In genomic region chr7:75870551-75870950, GRCm38 (mm10) we compare ENCODE assay signal across 26 mouse cellular contexts. TPM values are rescaled to one million over a fixed set of nuclear protein-coding genes. Genes with fewer than 3 reads are reported as not detected.
A peak's percentile ranks its signal among the peaks of the same experiment; 100 is the strongest.
DNase-seq lines count a peak whose midpoint lies in the region; ATAC-seq lines count a peak whose summit lies in the region.
"Had no signal": no experiment of that assay in that cellular context is flagged by ENCODE, and none has a peak within 500 bp of the region (broad histone marks: within the 10 kb centered on the region; RNA-seq: fewer than 3 reads in every experiment).

No protein-coding gene starts in this region.

- H3K27ac ChIP-seq in embryonic facial prominence, embryonic 13.5 days: no peak overlapping the region
- no peak overlapping the region for H3K27ac ChIP-seq in embryonic facial prominence, embryonic 10.5 days (replicated peaks)
- H3K27ac ChIP-seq in lung, embryonic 16.5 days (ENCODE audit: low read length): no peak overlapping the region
- H3K27ac ChIP-seq: embryonic facial prominence, embryonic 12.5 days; embryonic facial prominence, embryonic 15.5 days; forebrain, embryonic 10.5 days; forebrain, embryonic 13.5 days; forebrain, embryonic 15.5 days had no signal

- ATAC-seq in embryonic facial prominence, embryonic 13.5 days (ENCODE audit: insufficient number of reproducible peaks, insufficient read depth, low FRiP score, low TSS enrichment, low read depth): no peak
- ATAC-seq in lung, embryonic 16.5 days (ENCODE audit: low read depth): peak; percentile 43; the same call in 1 of the 2 replicates
- ATAC-seq in megakaryocyte, adult 5-6 weeks (ENCODE audit: poor library complexity, severe bottlenecking): no peak
- ATAC-seq: CD4-positive, CD25-positive, alpha-beta regulatory T cell, adult 4 months; forebrain, embryonic 13.5 days; forebrain, embryonic 15.5 days; forebrain, postnatal 0 days had no signal

- H3K4me2 ChIP-seq in embryonic facial prominence, embryonic 13.5 days: no peak overlapping the region
- H3K4me2 ChIP-seq in lung, embryonic 16.5 days (ENCODE audit: low read depth, low read length): no peak overlapping the region
- H3K4me2 ChIP-seq: embryonic facial prominence, embryonic 12.5 days; embryonic facial prominence, embryonic 15.5 days; forebrain, embryonic 13.5 days; forebrain, embryonic 15.5 days had no signal

- no peak for DNase-seq in embryonic facial prominence, embryonic 10.5 days (ENCODE audit: low spot score)
- DNase-seq in lung, postnatal 10 days: no peak
- DNase-seq in ES-CJ7 (ENCODE audit: low read depth, low spot score): peak; percentile 21
- no peak for DNase-seq in left cerebral cortex, adult 8-10 months (ENCODE audit: low spot score in 2 of 2)
- DNase-seq: adrenal gland, adult 2 months; adrenal gland, postnatal 10 days; adrenal gland, postnatal 25 days; B cell, adult 2 months; cerebellum, adult 11 months; cerebellum, adult 18-20 months; cerebellum, adult 8-10 months; cerebellum, postnatal 36 days; embryo, embryonic 11 days; forebrain, postnatal 0 days had no signal

- no peaks in the 10 kb centered on the region for H3K27me3 ChIP-seq in embryonic facial prominence, embryonic 13.5 days
- H3K27me3 ChIP-seq in embryonic facial prominence, embryonic 10.5 days (replicated peaks; ENCODE audit: low read depth, poor library complexity, severe bottlenecking): no peaks in the 10 kb centered on the region
- H3K27me3 ChIP-seq in lung, embryonic 16.5 days (ENCODE audit: control insufficient read depth, insufficient read depth, low read depth, low read length): no peaks in the 10 kb centered on the region
- H3K27me3 ChIP-seq in megakaryocyte, embryonic 14.5 days (replicated peaks): no peaks in the 10 kb centered on the region
- H3K27me3 ChIP-seq: CH12.LX; embryonic facial prominence, embryonic 12.5 days; embryonic facial prominence, embryonic 15.5 days; forebrain, embryonic 13.5 days; forebrain, embryonic 15.5 days had no signal

- peaks cover 88% of the 10 kb centered on the region for H3K36me3 ChIP-seq in embryonic facial prominence, embryonic 13.5 days
- peaks cover 96% of the 10 kb centered on the region for H3K36me3 ChIP-seq in embryonic facial prominence, embryonic 10.5 days (replicated peaks)
- H3K36me3 ChIP-seq in lung, embryonic 16.5 days (ENCODE audit: control insufficient read depth, insufficient read depth, low read length): peaks cover 35% of the 10 kb centered on the region
- H3K36me3 ChIP-seq in megakaryocyte, embryonic 14.5 days (replicated peaks; ENCODE audit: low read length): peaks cover 98% of the 10 kb centered on the region

- peaks cover 4% of the 10 kb centered on the region; the same call in 1 of the 2 replicates for H3K4me1 ChIP-seq in embryonic facial prominence, embryonic 13.5 days
- peaks cover 6% of the 10 kb centered on the region; the same call in 1 of the 2 replicates for H3K4me1 ChIP-seq in embryonic facial prominence, embryonic 10.5 days
- H3K4me1 ChIP-seq in lung, embryonic 16.5 days (replicated peaks; ENCODE audit: control insufficient read depth, insufficient read depth, low read length): peaks cover 2% of the 10 kb centered on the region; the same call in 1 of the 2 replicates
- H3K4me1 ChIP-seq in megakaryocyte, embryonic 14.5 days: peaks cover 93% of the 10 kb centered on the region
- H3K4me1 ChIP-seq: embryonic facial prominence, embryonic 12.5 days; embryonic facial prominence, embryonic 15.5 days; forebrain, embryonic 13.5 days; forebrain, embryonic 15.5 days had no signal

- H3K9ac ChIP-seq in embryonic facial prominence, embryonic 13.5 days: 0 out of 2 replicates have a peak overlapping the region, but pooled peaks have one; percentile 21
- H3K9ac ChIP-seq in lung, embryonic 16.5 days (ENCODE audit: low read length): no peak overlapping the region
- H3K9ac ChIP-seq: embryonic facial prominence, embryonic 12.5 days; embryonic facial prominence, embryonic 15.5 days; forebrain, embryonic 13.5 days; forebrain, embryonic 15.5 days; forebrain, postnatal 0 days had no signal

- H3K9me3 ChIP-seq in embryonic facial prominence, embryonic 13.5 days: no peaks in the 10 kb centered on the region
- H3K9me3 ChIP-seq in embryonic facial prominence, embryonic 10.5 days: no peaks in the 10 kb centered on the region
- H3K9me3 ChIP-seq in lung, embryonic 16.5 days (ENCODE audit: control insufficient read depth, low read length): no peaks in the 10 kb centered on the region
- no peaks in the 10 kb centered on the region for H3K9me3 ChIP-seq in megakaryocyte, embryonic 14.5 days
- H3K9me3 ChIP-seq: embryonic facial prominence, embryonic 12.5 days; embryonic facial prominence, embryonic 15.5 days; forebrain, embryonic 10.5 days; forebrain, embryonic 13.5 days; forebrain, embryonic 15.5 days had no signal

- 79% methylated on average over 9 of the region's 9 CpGs for WGBS in embryonic facial prominence, embryonic 13.5 days
- 77% methylated on average over 9 of the region's 9 CpGs for WGBS in embryonic facial prominence, embryonic 10.5 days
- WGBS in lung, embryonic 16.5 days: 54% methylated on average over 9 of the region's 9 CpGs

- H3K4me3 ChIP-seq in embryonic facial prominence, embryonic 13.5 days: no peak overlapping the region
- H3K4me3 ChIP-seq in embryonic facial prominence, embryonic 10.5 days: no peak overlapping the region
- no peak overlapping the region for H3K4me3 ChIP-seq in lung, embryonic 16.5 days (ENCODE audit: low read length)
- H3K4me3 ChIP-seq in megakaryocyte, embryonic 14.5 days (replicated peaks): peak overlapping the region; percentile 21
- H3K4me3 ChIP-seq: embryonic facial prominence, embryonic 12.5 days; embryonic facial prominence, embryonic 15.5 days; erythroblast, embryonic 14.5 days; forebrain, embryonic 10.5 days; forebrain, embryonic 13.5 days; forebrain, embryonic 15.5 days had no signal

RNA-seq across cellular contexts. Expression of gene Klhl25, which starts 22.4 kb away (rescaled TPM):
- 21.2 and 24.6 TPM in 2 replicates for polyA plus RNA-seq in embryonic facial prominence, embryonic 13.5 days (2015; fragmentation: Nextera tagmentation; extraction: Ambion mirVana)
- 24.0 and 24.2 TPM in 2 replicates for polyA plus RNA-seq in embryonic facial prominence, embryonic 10.5 days (2016; fragmentation: Nextera tagmentation; extraction: Ambion mirVana)
- 20.5 and 21.6 TPM in 2 replicates for polyA plus RNA-seq in lung, embryonic 16.5 days (2015; fragmentation: Nextera tagmentation; extraction: Ambion mirVana)
- 2.8 and 11.9 TPM in 2 replicates for polyA plus RNA-seq in megakaryocyte, embryonic 14.5 days (2012; ENCODE audit: insufficient read depth, low replicate concordance)
- 6.4 and 7.6 TPM in 2 replicates for total RNA-seq in megakaryocyte, adult 5-6 weeks (2015)
- 11.4 and 12.6 TPM in 2 replicates for total RNA-seq in megakaryocyte, adult 5-6 weeks (2017)
- total RNA-seq in left cerebral cortex, adult 8-10 months (2022): 10 to 100 TPM in 3 of 4 experiments, 1 to 10 TPM in 1; 9.5 to 11.8 (median 11.0) TPM
